Mouse (Mus musculus): Measurements from ENCODE around the gene Tbkbp1.

The Tbkbp1 gene

DNA sequence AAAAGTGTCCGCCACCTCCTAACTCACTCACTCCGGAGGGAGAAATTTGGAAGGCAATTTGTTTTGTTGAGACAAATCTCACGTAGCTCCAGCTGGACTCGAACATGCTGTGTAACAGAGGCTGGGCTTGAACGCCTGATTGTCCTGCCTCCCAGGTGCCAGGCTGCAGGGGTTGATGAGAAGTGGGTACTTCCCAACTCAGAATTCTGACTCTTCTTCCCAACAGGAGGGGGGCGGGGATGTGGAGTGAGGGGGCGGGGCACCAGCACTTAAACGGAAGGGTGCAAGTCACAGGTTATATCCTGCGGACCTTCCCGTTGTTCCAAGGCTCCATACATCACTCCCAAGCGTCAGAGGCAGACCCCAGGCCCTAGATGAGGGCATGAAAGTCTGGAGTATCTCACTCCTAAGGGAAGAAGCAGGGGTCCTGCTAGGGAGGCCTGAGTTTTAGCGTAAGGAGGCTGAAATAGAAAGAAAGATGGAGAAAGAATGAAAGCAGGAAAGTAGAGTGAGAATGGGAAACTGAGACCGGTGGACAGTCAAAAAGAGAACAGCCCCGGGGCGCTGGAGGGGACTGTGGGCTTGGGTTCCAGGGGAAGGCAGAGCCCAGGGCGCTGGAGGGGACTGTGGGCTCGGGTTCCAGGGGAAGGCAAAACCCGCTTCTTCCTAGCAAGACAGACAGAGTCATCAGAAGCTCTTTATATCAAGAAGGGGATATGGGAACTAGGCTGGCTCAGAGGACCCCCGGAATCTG is 23.6 kb downstream of the Tbkbp1 start:
- DNase-seq (ENCODE audit: low spot score): no peak

DNA sequence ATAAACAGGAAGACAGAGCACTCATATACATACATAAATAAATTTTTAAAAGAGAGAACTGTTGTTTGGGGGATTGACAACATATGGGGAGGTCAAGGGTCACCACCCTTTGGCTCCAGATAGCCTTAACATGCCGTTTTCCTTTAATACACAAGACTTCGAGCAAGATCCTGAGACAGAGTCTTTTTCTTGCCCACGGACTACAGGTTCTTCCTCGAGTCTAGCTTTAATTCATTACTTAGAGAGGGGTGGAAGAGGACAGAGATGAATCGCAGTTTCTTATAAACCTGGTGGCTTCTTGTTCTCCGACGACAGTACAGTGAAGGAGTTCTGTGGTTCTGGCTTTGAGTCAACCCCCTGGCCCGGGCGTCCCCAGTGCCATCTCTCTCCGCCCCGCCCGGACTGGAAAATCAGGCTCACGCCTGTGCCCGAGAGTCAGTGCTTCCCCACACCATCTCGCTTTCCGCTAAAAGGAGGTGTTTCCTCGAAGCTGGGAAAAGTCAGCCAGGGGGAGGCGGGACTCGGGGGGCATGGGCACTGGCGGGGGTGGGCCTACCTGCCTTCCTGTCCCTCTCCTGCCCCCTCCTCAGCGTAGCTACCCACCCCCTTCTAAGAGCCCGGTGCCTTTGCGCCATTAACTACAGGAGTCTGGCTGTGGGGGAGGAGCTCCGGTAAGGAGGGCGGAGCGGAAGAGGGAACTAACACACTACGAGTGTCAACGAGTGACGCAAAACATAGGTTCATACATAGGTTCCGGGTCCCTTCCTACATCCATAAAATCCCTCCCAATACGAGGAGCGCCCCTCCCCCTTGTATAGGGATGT is 24.4 kb downstream of the Tbkbp1 start:
- DNase-seq (ENCODE audit: low spot score): peak; percentile 50

DNA sequence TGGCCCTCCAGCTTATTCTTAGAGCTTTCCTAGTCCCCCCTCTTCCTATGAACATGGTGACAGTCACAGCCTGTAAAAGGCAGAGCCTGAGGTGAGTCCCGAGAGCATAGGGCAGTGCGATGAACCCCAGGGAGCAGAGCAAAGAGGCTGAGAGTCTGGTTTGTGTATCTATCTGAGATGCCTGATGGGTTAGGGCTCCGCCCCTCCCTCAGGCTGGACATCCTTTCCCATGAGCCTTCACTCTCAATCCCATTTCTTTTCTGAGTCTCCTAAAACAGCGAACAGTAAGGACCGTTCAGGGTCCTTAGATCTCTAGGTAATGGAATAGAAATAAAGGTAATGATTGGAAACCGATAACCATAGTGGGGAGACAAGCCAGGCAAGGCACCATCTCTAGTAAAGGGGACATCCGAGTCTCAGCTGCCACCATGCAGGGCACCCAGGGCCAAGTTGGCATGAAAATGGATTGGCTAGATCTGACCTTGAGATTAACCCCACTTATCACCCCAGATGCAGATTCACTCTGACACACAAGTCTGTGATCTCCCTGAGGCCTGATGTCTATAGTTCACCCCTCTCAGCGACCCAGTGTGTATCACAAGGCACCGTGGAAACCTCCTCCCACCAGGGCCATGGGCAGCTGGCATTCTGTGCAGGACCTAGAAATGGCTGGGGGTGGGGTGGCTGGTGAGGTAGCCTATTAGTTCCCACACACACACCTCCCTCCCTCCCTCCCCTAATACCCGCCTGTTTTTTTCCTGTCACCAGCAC is 26.8 kb downstream of the Tbkbp1 start:
- DNase-seq (ENCODE audit: low spot score): no peak

DNA sequence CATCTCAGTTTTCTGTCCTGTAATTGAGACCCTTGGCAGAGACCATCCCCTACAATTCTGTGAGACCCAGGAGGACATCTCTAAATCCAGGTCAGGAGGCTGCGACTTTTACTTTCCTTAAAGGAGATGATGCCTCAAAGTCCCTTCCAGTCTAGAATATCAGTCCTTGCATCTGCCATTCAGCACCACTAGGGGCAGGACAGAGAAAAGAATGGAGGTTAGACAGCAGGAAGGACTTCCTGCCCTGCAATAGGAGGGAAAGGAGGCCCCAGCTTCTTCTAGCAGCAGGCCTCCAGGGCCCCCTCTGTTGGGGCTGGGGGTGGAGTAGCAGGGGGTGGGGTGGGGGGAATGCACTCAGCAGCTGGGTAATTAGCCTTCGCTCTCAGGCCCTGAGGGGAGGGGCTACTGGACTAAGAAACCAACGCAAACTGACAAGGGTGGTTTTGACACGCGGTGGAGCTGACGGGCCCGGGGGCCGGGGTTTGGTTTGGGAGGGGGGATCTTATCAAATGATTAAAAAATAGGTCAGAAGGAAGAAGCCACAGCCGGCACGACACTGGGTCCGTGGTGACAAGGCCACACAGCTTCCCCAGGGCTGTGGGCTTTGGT is 27.9 kb downstream of the Tbkbp1 start:
- DNase-seq (ENCODE audit: low spot score): no peak

DNA sequence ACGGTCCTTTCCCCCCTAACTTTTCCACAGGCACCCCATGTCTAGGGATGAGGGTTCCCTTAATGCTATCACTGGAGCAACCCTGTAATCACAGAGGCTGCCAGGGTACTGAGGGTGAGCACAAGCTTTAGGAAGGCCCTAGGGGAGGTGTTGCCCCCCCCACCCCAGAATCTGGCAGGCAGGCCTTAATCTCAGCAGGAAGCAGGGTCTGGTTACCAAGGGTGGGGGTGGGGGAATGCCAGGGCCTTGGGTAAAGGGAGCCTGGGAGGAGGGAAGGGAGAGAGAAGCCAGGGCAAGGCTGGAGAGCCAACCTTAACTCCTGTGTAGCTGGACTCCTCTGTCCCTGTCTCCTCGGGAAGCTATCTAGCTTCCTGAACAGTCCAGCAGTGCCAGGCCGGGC is 30.7 kb downstream of the Tbkbp1 start:
- no peak for DNase-seq (ENCODE audit: low spot score)

DNA sequence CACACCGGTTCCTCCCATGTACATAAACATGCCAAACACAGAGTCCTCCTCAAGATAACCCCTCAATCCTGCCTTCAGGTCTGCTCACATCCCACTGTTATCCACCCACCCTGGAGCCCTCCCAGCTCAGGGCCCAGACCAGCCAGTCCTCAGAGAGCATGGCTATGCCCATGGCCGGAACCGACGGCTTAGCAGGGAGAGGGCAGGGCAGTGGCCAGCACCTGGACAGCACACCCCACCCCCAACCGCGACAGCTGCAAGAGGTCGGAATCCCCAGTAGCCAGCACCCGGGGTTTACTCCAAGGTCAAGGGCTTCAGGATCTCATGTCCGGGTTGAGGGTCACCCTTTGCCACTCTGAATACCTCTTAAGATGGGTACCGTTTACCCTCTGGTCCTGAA is 31.1 kb downstream of the Tbkbp1 start:
- DNase-seq (ENCODE audit: low spot score): no peak

DNA sequence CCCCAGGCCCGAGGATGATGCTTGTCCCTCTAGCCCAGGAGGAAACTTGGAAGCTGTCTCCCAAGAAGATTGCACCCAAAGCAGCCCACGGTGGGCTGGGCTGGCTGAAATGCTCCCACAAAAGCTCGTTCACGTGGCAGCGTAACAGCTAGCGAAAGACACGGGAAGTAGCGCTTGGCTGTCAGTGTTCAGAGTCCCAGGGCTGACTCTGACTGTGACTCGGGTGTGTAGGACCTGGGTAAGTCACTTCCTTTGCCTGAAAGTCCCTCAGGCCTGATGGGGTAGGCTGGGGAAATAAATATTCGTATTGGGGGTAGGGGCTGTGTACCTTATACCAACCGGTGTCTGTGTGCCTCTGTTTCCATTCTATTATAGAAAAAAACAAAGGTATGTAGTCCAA is 35.5 kb downstream of the Tbkbp1 start:
- DNase-seq (ENCODE audit: low spot score): no peak

DNA sequence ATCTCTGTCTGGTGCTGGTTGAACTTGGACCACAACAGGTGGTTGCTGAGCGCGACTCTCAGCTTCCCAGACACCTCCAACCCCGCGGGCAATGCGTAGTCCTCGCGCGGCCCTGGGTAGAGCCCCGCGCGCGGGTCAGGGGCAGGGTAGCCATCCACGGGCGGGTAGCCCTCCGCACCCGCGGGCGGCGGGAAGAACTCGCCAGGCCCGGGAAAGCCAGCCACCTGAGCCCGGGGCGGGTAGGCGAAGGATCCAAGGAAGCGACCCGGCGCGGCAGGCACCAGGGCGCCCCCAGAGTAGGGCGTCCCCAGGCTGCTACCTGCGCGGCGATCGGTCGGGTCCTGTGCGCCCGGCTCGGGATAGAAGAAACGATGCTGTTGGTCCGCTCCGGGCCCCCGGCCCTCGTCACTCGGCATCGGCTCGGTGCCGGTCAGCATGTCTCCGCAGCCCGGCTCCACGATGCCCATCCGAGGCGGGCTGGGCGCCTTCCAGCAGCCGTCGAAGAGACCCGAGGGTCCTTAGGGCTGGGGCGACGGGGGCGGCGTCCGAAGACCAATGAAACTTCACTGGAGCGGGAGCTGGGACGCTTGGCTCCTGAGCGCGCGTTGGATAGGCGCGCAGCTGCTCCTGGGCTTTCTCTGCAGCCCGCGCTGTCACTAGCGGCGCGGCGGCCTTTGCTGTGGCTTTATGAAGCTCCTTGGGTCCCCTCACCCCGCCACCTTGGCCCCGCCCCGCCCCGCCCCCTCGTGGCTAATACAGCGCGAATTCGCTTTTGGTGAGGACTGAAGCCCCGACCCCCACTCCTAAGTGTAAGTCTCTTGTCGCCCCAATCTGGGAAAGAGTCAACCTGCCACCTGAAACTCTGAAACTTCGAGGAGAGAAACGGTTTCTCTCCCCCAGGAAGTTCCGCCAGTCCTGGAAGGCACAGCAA is 36.4 kb downstream of the Tbkbp1 start, which contains the start of gene Tbx21:
TSS of gene Tbx21 (minus strand) at position 661 of the 931 bp plus-strand sequence.
- DNase-seq (ENCODE audit: low spot score): no peak

DNA sequence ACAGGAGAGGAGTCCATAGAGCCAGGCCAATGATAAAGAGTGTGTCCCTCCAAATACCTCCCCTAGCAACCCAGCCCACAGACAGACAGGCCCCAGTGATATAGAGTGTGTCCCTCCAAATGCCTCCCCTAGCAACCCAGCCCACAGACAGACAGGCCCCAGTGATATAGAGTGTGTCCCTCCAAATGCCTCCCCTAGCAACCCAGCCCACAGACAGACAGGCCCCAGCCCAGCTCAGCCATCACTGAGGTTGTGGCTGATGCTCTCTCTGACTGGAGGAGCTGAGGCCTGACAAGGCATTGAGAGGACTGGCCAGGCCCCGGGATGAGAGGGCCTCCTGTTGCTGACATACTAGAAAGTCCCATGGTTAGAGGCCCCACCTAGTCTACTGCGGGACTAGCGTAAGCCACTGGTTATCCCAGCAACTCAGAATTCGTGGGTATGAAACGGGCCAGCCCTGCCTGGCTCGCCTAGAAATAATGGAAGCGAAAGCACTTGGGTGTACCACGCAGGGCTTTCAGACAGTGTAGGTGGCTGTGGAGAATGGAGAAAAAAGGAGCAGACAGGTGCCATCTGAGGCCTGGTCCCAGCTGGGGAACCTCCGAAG is 38.7 kb downstream of the Tbkbp1 start:
- no peak for DNase-seq (ENCODE audit: low spot score)

DNA sequence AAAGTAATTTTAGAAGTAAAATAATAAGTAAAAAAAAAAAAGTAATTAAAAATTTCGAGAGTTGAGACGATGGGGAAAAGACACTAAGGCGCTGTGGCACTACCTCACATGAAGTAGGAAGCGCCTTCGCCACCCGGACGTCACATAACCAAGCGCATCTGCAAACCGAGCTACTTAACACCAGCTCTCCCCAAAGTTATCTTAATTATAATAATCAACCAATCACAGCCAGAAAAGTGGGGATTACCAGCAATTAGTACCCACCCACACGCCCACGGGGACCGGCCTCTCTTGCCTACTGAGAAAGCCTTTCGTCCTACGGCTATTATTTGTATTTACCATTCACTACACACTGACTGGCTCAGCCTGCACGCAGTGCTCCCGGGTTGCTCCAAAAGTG is 42.3 kb downstream of the Tbkbp1 start:
- DNase-seq (ENCODE audit: low spot score): no peak

DNA sequence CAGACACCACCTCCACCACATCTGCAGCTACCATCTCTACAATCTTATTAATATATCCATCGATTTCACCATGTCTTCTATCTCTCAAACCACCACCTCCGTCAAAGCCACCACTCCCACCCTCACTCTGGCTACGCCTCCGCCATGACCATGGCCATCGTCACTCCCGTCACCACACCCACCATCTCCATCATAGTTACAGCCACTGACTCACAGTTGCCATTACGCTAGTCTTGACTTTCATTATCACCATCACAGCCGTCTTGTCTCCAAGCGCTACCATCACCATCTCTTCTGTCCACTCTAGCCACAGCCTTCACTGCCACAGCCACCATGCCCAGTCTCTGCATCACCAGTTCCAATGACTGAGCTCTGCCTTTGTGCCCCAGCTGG is 47.2 kb downstream of the Tbkbp1 start:
- no peak for DNase-seq (ENCODE audit: low spot score)

DNA sequence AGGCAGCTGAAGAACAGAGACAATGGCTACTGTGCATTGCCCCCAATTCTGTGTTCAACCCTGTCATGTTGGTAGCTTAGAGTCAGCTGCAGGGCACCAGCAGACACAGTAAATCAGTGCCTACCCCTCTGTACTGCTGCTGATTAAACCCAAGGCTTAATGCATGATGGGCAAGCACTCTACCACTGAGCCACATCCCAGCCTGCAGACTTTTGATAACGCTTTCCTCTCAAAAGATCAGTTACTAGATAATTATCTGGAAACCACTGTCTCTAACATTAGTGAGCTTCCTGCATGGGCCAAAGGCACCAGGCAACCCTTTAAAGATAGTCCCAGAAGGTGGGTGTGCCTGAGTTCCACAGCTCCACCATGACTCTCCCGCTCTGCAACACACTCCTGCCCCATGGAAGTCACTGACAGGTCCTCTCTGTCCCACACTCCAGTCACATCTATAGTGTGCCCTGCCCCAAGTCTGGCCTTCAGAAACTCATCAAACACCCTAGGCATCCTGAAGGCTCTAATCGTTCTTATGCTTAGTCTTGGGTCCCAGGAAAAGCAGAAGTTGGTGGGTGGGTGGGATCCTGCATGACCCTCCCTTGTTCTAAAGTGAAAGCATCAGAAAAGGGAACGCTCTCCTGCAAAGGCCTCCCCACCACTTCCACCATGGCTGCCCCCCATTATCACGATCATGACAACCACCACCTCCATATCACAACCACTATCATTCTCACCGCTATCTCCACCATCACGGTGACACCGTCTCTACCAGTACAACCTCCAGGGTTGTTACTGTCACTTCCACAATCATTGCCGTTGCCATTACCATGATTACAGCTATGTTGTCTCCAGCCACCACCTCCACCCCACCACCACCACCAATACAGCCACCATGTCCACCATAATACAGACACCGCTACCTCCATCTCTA is 47.9 kb downstream of the Tbkbp1 start:
- DNase-seq (ENCODE audit: low spot score): no peak

DNA sequence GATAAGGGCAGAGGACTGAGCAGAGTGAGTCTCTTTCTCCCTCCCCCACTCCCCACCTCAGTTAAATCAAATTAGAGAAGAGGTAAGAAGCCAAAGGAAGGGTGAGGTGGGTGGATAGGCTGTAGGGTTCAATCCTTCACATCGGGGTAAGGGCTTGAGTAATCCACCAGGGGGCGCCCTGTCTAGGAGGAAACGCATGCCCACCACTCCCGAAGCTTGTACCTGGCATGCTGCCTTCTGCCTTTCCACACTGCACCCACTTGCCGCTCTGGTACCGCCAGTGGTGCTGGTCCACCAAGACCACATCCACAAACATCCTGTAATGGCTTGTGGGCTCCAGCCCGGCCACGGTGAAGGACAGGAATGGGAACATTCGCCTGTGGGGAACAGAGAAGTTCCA is 49.6 kb downstream of the Tbkbp1 start:
- DNase-seq (ENCODE audit: low spot score): peak; percentile 78

DNA sequence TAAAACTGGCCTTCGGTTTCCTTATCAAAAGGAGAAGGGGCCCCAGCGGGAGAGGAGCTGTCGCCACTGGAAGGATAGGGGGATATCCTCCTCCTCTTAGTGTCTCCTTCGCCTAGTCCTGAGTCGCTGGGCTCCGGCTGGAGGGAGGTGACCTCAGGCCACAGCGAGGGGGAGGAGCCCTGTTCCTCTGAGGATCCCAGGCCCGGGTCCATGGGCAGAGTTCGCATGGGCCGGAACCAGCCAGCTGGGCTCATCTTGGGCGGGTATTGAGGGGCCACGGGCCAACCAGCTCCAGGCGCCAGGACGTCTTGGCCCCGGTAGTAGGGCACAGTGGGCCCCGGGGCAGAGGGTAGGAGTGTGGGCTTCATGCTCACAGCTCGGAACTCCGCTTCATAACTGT is 52.5 kb downstream of the Tbkbp1 start:
- DNase-seq (ENCODE audit: low spot score): no peak

DNA sequence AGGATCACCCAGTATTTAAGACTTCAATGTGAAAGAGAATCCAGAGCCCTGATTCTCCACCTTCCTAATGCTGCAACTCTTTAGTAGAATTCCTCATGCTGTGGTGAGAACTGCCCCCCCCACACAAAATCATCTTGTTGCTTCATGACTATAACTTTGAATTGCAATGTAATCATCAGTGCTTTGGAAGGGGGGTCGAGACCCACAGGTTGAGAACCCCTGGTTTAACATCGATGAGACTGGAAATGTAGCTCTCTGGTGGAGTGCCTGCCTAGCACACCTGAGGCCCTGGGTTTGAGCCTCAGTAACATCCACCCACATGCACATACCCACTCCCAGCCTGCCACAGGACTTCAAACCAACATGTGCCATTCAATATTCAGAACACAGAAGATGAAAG is 56.7 kb downstream of the Tbkbp1 start:
- DNase-seq (ENCODE audit: low spot score): no peak

DNA sequence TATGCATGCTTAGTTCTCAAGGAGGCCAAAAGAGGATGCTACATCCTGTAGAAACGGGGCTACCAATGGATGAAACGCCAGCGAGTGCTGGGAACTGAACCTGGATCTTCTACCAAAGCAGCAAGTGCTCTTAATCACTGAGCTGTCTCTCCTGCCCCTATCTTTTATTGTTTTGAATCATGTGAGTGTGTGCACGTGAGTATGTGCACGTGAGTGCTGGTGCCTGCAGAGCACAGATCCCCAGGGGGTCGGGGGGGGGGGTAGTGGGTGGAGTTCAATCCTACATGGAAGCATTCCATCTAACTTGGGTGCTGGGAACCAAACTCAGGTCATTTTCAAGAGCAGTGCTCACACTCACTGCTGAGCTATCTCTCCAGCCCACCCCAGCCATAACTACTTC is 64.9 kb downstream of the Tbkbp1 start:
- DNase-seq (ENCODE audit: low spot score): no peak
